Mouse (Mus musculus) left cerebral cortex, adult 8-10 months (tissue): ENCODE measurements around the gene Dtx3. TPM values are rescaled to one million over a fixed set of nuclear protein-coding genes. Genes with fewer than 3 reads are reported as not detected.

Experiments used
- DNase-seq, 2 experiments: peaks; one replicate each; pipeline ENCODE4 v3.0.0; 2022; ENCODE audit warnings: low spot score in 2 of 2
- total RNA-seq, 4 experiments: library from RNA; stranded (reverse); gene quantifications; 2 replicates each; pipeline ENCODE4 v1.2.4; 2022

Dtx3 gene
- 100 to 1,000 TPM; 211 to 218 (median 216) TPM for total RNA-seq

DNA sequence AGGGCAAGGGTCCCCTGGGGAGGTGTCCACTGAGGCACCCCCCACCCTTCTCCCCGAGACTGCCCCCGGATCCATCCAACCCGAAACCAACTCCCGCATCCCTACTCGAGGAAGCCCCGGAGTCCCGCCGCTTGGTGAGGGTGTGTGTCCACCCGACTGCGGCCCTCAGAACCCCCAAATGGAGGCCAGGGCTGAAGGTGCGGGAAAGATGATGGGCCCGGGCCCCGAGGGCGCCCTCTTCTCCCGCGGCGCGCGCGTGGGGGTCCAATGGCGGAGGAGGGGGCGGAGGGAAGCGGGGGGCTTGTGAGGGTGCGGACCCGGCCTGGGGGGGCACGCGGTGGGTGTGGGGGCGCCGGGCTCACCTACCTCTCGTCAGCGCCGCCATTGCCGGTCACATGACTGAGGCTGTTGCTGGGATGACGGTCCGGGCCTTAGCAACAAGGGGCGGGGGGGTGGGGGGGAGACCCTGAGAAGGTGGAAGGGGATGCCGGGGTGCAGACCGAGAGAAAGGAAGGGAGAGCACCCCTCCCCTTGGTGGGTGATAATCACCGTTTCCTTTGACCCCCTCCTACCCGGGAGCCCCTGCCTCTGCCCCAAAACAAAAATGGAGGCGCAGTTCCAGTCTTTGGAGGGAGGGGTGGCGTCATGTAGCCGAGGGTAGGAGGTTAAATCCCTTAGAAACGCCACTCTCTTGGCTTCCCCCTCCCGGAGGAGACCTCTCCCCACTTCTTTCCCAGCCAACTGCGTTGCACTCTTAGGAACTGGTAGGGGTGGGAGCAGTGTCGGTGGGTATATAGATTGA lies at the start of gene Dtx3:
Gene Dtx3 (minus strand): TSS at position 401 of the 802 bp plus-strand sequence.
- DNase-seq, result peak in 1 of 2 experiments; percentile 52

DNA sequence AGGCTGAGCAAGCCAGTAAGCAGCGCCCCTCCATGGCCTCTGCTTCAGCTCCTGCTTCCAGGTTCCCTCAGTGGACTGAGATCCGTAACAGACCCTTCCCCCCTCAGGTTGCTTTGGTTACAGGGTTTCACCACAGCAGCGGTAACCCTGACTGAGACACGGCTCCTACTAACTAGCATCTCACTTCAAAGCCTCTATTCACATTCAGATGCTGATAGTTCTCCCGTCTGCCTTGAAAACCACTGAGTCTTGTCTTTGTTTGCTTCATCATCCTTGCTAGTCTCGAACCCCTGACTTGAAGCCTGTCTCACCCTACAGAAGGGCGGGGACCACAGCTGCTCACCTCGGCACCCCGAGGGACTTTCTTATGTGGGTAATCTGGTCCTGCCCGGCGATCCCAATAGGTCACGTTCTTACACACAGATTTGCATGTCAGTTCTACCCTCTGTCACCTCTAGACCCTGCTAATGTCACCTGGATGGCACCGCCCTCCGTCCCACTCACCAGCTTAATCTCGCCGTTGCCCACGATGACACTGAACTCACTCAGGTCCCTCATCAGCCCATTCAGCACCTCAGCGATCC lies 42.8 kb upstream of the Dtx3 start:
- DNase-seq, result no peak

DNA sequence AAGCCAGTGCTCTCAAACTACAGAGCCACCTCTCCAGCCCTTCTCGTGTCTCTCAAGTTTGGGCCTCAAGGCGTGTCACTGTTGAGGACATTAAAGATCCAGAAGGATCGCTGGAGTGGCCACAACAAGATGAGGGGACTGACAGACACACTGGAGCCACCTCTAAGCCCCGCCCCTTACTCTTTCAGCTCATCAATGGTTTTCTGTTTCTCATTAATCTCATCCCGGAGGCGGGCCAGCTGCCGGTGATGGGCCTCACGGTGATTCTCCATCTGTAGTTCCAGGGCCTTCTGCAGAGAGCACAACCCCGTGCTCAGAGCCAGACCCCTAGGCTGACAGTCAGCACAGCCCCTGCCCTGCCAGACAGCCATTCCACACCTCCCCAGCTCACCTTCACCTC lies 41.0 kb upstream of the Dtx3 start:
- no peak for DNase-seq

DNA sequence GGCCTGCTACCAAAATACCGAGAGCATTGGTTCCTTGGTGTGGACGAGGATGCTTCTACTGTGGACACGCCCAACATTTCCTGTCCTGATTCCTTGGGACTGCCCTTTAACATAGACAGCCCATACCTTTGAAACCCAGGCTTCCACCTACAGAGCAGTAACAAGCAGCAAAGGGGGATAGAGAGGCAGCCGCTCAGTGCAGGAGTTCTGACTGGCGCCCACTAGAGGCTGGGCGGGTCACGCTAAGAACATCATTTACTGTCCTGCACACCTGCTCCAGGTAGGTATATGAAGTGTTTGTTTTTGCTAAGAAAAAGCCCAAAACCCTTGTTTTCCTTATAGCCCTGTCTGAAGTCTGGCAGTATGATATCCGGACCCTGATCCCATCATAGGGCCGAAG lies 37.6 kb upstream of the Dtx3 start:
- DNase-seq, result no peak

DNA sequence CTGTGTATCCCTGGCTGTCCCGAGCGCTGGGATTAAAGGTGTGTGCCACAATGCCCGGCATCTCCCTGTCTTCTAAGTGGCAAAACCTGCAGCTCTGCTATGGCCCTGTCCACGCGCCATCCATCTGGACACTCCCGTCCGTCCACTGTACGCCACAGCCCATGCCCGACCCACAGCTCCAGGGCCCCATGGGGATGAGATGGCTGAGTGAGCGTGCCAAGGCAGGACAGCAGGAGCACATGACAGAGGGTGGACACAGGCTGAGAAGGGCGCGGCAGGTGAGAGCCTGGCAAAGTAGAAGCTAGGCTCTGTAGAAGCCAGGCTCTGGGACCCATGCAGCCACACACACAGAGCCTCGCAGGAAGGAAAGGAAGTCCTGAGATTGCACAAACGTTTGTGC lies 36.2 kb upstream of the Dtx3 start:
- DNase-seq, result no peak

DNA sequence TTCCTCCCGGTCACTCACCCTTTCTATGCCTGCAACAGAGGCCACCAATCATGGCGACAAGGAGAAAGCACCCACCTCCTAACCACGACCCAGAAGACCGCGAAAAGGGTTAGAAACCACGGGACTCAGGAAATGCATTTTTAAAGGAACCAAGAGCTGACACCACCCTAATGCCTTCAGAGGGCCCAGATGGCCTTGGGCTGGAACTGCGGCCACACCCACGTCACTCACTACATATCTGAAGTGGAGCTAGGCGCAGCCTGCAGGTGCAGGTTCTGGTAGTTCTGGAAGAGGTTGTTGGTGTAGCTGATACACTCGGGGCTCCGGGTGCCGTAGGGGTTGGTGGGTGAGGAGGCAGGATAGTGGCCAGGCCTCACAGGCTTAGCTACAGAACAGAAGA lies 35.2 kb upstream of the Dtx3 start:
- no peak for DNase-seq

DNA sequence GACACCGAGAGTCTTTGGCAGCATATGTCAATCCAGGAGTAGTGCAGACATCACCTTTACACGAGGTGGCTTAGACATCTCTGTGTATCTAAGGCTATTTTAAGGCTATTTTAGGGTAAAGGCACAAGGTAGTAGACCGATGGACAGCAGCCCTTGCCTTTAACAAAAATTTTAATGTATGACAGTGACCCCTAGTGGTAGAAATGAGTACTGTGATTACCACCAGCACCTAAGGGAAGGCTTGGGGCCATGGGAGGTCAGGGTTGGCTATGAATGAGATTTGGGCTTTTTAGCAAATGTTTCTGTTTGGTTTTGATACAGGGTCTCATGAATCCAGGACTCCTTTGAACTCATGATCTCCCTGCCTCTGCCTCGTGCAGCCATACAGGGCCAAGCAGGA lies 33.4 kb upstream of the Dtx3 start:
- no peak for DNase-seq

DNA sequence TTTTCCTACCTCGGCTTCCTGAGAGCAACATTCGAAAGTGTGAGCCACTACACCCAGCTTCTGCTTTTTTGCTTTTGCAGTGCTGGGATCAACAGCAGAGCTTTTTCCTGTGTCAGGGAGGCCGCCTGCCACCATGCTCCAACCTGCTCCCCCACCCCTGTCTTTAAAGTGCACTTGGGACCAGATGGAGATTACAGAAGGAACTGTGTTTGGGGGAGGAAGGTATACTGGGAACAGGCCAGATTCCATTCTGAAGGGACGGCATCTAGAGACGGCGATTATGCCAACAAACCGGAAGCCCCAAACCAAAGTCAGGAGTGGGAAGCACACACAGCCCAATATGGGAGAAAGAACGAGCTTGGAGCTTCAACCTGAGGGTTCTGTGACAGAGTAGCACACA lies 31.6 kb upstream of the Dtx3 start:
- no peak for DNase-seq

DNA sequence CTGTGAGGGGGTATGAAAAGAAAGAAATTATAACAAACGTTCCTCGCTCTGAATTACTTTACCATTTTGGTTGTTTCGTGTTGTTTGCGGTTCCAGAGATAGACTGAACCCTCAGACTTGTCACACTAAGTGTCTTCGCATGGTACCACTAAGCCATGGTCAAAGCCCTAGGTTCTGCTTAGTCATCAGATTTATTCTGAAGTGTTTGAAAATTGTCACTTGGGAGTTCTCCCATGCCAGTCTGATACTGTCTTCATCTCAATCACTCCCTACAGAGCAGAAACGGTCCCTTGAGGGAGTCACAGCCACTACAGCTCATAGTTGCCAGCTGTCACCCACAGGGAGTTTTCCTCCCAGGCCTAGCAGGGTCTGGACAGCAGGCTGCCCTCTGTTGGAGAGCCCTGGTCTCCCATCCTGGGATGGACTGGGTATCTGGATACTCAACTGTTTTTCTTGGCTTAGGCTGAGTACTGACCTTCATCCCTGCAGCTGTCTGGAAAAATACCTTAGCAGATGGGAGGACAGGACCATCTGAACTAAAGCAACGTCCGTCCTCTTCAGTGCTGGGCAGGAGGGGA lies 30.9 kb upstream of the Dtx3 start:
- no peak for DNase-seq

DNA sequence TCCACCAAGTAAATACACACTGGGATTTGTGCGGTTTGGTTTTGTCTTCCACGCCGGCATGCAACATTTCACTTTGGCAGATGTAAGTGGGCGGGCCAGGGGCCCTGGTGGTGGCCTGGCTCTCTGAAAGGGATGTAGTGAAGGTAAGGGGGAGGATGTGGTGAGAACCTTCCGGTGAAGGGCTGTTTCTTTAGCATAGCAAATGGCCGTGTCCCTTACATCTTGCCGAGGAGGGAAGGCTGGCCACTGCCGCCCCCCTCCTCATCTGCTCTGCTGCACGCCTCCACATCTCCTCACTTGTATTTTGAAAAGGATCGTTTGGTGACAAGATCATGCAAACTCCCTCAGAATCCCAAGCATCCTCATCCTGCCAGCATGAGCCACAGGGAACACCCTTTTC lies 30.2 kb upstream of the Dtx3 start:
- DNase-seq, result peak in 1 of 2 experiments; percentile 74

DNA sequence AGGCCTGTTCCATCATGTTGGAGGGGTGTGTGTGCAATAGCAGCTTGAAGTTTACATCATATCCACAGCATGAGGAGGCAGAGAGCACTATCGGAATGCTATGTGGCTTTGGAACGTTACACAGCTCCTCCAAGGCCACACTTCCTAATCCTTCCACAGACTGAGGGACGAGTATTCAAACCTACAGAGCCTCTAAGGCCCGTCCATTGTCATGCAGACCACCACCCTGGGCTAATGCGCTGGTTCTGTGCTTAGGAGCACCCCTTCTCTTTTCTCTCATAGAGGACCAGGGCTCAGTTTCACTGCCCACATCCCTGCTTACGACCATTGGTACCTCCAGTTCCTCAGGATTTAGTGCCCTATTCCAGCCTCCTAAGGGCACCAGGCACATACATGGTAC lies 29.7 kb upstream of the Dtx3 start:
- DNase-seq, result no peak

DNA sequence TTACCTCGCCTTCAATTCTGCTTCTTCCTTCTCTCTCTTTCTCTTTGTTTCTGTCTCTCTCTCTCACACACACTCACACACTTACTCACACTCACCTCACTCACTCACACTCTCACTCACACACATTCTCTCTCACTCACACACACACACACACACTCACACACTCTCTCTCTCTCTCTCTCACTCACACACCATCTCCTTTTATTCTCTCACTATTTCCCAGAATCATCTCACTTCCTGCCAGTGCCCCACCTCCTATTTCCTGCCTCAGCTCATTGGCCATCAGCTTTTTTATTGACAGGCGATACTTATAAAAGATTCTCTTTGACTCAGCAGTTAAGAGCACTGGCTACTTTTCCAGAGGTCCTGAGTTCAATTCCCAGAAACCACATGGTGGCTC lies 22.8 kb upstream of the Dtx3 start:
- DNase-seq, result no peak

DNA sequence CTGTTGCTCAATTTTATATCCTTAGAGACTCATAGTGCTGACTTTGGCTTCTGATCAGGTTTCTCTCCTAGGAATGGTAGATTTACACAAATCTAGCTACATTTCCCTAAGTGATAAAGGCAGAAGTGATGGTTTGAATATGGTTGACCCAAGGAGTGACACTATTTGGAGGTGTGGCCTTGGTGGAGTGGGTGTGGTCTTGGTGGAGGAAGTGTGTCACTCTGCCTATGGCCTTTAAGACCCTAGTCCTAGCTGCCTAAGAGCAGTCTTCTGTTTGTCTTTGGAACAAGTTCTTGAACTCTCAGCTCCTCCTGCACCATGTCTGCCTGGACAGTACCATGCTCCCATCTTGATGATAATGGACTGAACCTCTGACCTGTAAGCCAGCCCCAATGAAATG lies 21.6 kb upstream of the Dtx3 start:
- DNase-seq, result no peak

DNA sequence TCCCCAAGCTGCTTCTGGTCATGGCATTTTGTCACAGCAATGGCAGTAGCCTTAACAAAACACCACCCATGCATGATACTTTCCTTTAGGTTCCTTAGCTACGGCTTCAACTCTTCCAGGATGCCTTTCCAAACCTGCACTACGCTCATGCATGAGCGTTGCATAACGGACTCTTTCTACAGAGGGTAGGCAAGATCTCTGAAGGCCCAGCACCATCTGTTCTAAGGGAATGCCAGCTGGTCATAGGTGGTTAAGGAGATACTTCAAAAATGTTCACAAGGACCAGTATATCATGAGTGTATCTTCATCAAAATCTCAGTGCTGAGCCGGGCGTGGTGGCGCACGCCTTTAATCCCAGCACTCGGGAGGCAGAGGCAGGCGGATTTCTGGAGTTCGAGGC lies 20.9 kb upstream of the Dtx3 start:
- no peak for DNase-seq

DNA sequence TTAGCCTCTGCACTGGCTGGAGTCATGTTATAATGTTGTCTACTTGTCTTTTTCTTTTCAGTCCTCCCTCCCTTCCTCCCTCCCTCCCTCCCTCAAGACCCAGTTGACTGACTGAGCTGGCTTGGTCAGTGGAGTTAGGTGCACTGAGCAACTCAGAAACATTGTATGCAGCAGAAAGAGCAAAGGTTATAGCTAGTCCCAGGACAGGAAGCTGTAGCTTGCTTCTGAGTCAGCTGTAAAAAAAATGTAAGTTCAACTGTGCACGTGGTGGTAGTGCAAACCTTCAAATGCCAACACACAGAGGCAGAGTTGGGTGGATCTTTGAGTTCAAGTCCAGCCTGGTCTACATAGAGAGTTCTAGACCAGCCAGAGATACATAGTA lies 18.9 kb upstream of the Dtx3 start:
- DNase-seq, result no peak

DNA sequence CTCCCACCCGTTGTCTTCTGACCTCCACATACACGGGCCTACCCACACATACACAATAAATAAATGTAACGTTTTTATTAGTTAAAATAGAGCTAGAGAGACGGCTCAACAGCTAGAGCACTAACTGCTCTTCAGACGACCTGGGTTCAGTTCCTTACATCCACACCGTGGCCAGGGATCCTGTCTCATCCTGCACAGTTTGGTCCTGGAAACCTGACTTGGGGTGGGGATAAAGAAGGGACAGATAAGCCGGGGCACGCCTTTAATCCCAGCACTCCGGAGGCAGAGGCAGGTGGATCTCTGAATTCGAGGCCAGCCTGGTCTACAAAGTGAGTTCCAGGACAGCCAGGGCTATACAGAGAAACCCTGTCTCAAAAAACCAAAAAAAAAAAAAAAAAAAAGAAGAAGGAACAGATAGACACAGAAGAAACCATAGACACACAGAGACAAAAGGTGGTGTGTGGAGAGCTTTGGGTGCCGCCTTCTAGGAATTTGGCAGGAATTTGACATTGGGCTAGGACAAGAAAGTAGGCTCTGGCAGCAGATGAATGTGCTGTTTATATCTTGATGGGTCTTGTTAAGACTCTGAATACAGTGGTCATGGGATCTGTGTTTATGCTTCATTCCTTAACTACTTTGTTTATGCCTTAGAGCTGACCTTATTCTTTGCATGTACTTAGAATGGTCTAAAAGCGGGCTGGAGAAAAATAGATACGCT lies 18.3 kb upstream of the Dtx3 start:
- DNase-seq, result no peak

DNA sequence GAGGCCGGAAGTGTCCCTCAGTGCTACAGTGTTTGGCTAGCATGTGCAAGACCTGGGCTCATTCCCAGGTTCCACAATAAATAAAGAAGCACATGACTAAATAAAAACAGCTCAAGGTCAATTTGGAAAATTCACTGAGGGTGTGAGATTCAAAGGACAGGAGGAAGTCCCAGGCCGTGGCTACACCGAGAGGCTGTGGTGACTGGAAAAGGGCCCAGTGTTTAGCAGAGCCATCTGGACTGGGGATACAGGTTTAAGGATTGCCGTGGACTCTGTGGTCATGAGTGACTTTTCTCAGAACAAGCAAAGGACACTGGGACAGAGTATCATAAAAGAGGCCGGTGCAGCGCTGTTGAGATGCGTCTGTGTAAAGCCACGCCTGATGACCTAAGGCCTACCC lies 17.7 kb upstream of the Dtx3 start:
- no peak for DNase-seq

DNA sequence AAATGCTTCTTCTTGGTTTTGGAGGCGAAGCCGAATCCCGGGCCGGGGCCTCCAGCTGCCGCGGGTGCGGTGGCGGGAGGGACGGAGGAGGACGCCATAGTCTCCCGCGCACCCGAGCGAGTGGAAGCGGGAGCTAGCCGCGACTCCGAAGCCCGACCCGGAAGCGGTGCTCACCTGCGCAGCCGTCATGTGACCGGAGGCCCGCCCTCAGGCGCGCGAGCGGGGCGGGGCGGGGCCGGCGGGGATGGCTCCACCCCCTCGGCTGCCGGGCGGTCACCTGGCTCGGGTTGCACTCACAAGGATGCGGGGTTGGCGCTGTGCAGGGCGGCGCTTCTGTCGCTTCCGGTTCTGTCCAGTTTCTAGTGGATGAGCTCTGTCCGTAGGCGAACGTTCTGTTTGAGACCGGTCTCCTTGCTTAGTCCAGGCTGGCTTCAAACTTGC lies 15.9 kb upstream of the Dtx3 start, which contains the start of gene Pip4k2c:
Gene Pip4k2c (minus strand): TSS at position 172 of the 441 bp plus-strand sequence.
- peak; percentile 80 to 93 for DNase-seq

DNA sequence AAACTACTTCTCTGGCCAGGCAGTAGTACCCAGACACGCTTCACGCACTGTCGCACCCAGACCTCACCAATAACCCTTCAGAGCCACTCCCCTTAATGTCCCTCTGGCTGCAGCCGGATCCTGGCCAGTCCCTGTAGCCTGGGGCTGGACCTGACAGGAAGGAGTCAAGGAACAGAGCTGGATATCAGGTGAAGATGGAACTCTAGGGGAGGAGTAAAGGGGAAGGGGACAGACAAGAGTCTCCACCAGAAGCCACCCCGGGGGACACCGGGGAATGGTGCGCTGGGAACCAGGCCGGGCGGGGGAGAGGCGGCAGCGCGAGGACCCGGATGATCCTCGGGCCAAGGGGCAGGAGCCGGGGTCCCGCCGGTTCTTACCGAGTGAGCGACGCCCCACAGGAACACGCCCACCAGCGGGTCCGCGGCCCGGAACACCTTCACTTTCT lies 15.5 kb upstream of the Dtx3 start:
- DNase-seq, result no peak

DNA sequence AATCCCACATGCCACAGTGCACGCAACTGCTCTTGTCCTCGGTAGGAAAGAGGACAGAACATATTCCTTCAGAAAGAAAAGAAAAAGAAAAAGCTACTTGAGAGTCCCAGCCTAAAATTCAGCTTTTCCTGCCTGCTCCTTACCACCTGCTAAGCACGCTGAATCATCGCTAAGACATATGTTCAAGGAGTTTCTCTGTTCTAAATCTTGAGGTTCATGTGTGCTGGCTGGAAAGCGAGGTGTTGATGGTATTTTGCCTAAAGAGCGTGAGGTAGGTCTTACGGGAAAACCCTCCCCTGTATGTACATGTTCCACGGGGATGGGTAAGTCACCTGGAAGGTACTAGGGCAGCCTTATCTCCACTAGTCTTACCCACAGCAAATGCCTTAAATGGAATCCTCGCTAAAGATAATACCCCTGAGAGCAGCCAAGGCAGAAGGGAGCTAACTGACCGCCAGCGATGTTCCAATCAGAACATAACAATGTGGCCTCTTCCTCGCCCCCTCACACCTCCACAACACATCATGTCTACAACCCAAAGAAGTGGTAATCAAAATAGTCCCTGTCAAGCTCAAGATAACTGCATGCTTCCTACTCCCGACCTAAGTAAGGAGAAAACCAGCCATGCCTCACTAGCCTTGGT lies 14.5 kb upstream of the Dtx3 start:
- DNase-seq, result no peak

DNA sequence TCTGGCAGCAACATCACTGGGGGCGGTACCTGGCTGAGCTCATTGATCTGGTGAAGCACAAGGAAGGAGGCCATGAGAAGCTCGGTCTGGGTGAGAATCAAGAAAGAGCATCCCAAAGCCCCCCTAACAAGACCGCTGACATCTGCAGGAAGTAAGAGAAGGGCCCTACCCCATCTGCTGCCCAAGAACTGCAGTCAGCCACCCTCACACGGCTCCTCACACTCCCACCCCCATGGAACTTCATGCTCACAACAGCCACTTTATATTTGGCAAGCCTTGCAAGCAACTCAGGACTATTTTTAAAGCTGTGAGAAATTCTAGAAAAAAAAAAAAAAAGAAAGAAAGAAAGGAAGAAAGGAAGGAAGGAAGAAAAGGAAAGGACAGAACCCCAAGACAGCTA lies 13.4 kb upstream of the Dtx3 start:
- DNase-seq, result peak in 1 of 2 experiments; percentile 69

DNA sequence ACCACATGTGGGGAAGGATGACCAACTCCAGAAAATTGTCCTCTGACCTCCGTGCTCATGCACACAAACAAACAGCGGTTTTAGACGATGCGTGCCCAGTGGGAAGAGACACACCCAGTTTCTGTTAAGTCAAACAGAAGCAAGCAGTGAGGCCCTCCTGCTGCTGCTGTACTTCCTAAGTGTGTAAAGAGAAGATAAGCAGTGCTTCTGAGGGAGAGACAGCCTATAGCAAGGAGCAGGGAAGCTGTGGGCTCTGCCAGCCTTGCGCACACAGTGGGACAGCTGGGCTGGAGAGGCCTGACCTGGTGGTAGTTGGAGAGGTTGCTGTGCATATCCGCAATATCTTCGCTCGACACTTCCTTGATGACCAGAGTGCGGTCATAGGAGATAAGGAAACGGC lies 9.8 kb upstream of the Dtx3 start:
- no peak for DNase-seq
